Mouse (Mus musculus) lung, embryonic 14.5 days (tissue): ENCODE results near the gene Cdk2ap2. TPM values are rescaled to one million over a fixed set of nuclear protein-coding genes. Genes with fewer than 3 reads are reported as not detected.

ENCODE experiments used
- ATAC-seq: fragments of 200-750 bp; cut with Nextera tagmentation; 2 replicates; pipeline ENCODE4 v1.8.0; 2017; ENCODE audit warnings: mild to moderate bottlenecking, moderate TSS enrichment, moderate library complexity; ENCODE audit not compliant: insufficient read depth
- DNase-seq: peaks from one replicate; pipeline ENCODE4 v3.0.0-alpha.2; 2015
- H3K27ac ChIP-seq: fragments of 300-500 bp; sonication (generic); 2 replicates; pipeline ENCODE4 v1.5.1; 2014; ENCODE audit warnings: low read depth, mild to moderate bottlenecking, moderate library complexity
- H3K27me3 ChIP-seq: fragments of 300-500 bp; sonication (generic); 2 replicates; pipeline ENCODE4 v1.6.1; 2014; ENCODE audit warnings: low read length, control low read depth; ENCODE audit not compliant: insufficient read depth
- H3K36me3 ChIP-seq: fragments of 300-500 bp; sonication (generic); 2 replicates; pipeline ENCODE4 v1.6.1; 2014; ENCODE audit warnings: control low read depth; ENCODE audit not compliant: insufficient read depth
- H3K4me1 ChIP-seq: fragments of 300-500 bp; sonication (generic); 2 replicates; pipeline ENCODE4 v1.6.1; 2014; ENCODE audit warnings: antibody characterized with exemption, control low read depth; ENCODE audit not compliant: insufficient read depth
- H3K4me2 ChIP-seq: fragments of 300-500 bp; sonication (generic); 2 replicates; pipeline ENCODE4 v1.6.1; 2014; ENCODE audit warnings: mild to moderate bottlenecking
- H3K4me3 ChIP-seq: fragments of 300-500 bp; sonication (generic); 2 replicates; pipeline ENCODE4 v1.5.1; 2014; ENCODE audit warnings: low read depth, low read length
- H3K9ac ChIP-seq: fragments of 300-500 bp; sonication (generic); 2 replicates; pipeline ENCODE4 v1.6.1; 2014
- H3K9me3 ChIP-seq: fragments of 300-500 bp; sonication (generic); 2 replicates; pipeline ENCODE4 v1.6.1; 2016; ENCODE audit warnings: low read depth, low read length, control low read depth
- CTCF ChIP-seq: IDR thresholded peaks from 2 replicates; pipeline ENCODE4 v1.5.1; 2016; ENCODE audit warnings: antibody characterized with exemption, low read depth
- WGBS: fragments of 180-500 bp; shearing (Covaris S2); extraction: QIAGEN DNeasy Blood & Tissue Kit; methylation state at CpG from one replicate; pipeline ENCODE4 v1.1.7; 2014; 5-methylcytosine and 5-hydroxymethylcytosine counted together
- polyA plus RNA-seq: library from polyadenylated mRNA; unstranded; fragments of >200 nt; fragmentation: Nextera tagmentation; extraction: Ambion mirVana; gene quantifications from 2 replicates; pipeline ENCODE4 v1.2.1, GENCODE M21; 2014

The Cdk2ap2 gene
- polyA plus RNA-seq, 1 experiment from 2014 or later: 76.6 TPM

DNA sequence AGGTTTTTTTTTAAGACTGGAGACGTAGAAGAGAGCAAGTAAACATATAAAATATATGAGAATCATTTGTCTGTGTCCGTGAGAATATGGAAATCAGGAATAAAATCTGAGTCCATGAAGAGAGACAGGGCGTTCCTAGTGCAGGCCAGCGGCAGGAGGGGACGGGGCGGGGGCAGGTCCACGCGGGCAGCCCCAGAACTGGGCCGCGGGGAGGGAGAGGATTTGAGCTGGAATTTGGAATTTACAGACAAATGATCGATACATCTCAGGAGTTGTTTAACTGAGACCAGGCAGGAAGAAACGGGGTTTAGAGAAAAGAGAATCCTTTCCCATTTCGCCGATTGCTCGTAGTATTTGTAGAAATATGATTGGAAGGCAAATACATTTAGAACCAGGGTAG lies 26.7 kb upstream of the Cdk2ap2 start:
- 0 out of 2 replicates have a peak, but pooled peaks cover 2% of the 10 kb centered on the region for H3K27me3 ChIP-seq

DNA sequence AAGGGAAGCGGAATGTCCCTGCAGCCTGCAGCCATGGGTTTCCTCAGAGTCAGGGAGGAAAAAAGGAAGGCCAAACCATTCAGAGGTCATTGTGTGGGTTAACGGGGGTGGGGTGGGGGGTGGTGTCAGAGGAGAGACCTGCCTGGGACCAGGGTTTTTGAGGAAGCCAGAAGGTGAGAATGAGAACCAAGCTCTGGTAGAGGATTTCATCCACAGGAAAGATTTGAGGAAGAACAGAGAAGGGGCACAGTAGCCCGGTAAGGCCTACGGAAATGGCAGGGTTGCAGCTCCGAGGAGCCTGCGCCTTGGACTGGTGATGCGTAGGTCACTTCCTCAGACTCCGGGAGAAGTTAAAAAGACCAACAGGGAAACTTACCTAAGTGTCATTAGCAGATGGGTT lies 26.2 kb upstream of the Cdk2ap2 start:
- no peaks in the 10 kb centered on the region for H3K4me1 ChIP-seq
- TF ChIP-seq CTCF: no peak
- no peak overlapping the region for H3K9ac ChIP-seq
- no peak overlapping the region for H3K27ac ChIP-seq
- no peaks in the 10 kb centered on the region for H3K9me3 ChIP-seq
- no peak for DNase-seq
- H3K36me3 ChIP-seq: no peaks in the 10 kb centered on the region
- H3K27me3 ChIP-seq: 0 out of 2 replicates have a peak, but pooled peaks cover 2% of the 10 kb centered on the region
- 76% methylated on average over 8 of the region's 8 CpGs for WGBS
- no peak overlapping the region for H3K4me2 ChIP-seq
- ATAC-seq: no peak
- H3K4me3 ChIP-seq: no peak overlapping the region

More for the DNA sequence above, 26.7 kb upstream of the Cdk2ap2 start:
- no peaks in the 10 kb centered on the region for H3K4me1 ChIP-seq
- 63% methylated on average over 15 of the region's 15 CpGs for WGBS
- H3K36me3 ChIP-seq: no peaks in the 10 kb centered on the region
- TF ChIP-seq CTCF: no peak
- H3K27ac ChIP-seq: no peak overlapping the region
- no peak for DNase-seq
- H3K9ac ChIP-seq: no peak overlapping the region
- no peak for ATAC-seq
- H3K4me3 ChIP-seq: no peak overlapping the region
- no peak overlapping the region for H3K4me2 ChIP-seq
- no peaks in the 10 kb centered on the region for H3K9me3 ChIP-seq

DNA sequence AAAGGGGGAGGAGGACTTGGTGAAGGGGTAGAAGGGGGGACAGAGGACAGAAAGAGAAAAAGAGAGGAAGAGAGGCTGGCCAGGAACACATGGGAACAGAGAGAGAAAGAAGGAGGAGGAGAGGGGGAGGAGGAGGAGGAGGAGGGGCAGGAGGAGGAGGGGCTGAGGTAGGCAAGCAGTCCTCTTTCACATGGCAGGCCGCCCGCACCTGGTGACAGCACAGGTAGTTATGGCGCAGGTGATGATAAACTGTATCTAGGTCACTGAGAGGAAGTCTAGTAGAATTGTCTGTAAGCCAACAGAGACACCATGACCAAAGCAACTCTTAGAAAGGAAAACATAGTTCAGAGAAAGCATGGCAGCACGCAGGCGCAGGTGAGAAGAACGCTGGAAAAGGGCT lies 25.6 kb upstream of the Cdk2ap2 start:
- 88% methylated on average over 6 of the region's 6 CpGs for WGBS
- no peaks in the 10 kb centered on the region for H3K36me3 ChIP-seq
- TF ChIP-seq CTCF: no peak
- H3K9me3 ChIP-seq: no peaks in the 10 kb centered on the region
- H3K4me3 ChIP-seq: no peak overlapping the region
- no peaks in the 10 kb centered on the region for H3K4me1 ChIP-seq
- H3K27ac ChIP-seq: no peak overlapping the region
- H3K27me3 ChIP-seq: 0 out of 2 replicates have a peak, but pooled peaks cover 2% of the 10 kb centered on the region
- ATAC-seq (no peak), DNase-seq (no peak)
- H3K4me2 ChIP-seq: no peak overlapping the region
- H3K9ac ChIP-seq: no peak overlapping the region

DNA sequence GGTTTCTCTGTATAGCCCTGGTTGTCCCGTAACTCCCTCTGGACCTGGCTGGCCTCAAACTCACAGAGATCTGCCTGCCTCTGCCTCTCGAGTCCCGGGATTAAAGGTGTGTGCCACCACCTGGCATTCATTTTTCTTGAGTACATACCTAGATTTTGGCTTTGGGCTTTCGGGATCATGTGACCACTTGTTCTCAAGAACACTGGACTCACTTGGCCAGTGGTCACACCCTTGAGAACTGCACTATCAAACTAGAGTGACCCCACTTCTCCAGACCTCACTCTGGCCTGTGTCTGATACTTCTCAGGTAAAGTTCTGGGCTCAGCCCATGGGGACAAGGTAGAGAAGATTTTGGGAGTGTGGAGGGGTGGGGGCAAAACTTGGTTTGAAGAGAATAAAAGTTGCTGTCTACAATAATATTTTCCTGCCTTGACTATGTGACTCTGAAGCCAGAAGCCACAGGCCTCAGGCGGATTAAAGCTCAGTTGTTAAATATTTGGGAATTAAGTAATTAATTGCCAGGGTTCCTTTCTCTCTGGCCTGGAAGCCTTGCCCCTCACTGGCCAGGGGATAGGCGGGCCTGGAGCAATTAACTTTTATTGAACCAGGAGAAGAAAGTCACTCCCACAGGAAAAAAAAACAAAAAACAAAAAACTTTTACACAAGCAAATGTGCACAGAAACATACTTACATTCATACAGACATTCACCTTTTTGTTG lies 24.1 kb upstream of the Cdk2ap2 start:
- H3K4me3 ChIP-seq: no peak overlapping the region
- no peak overlapping the region for H3K27ac ChIP-seq
- no peak for ATAC-seq
- no peak for DNase-seq
- 0 out of 2 replicates have a peak, but pooled peaks cover 2% of the 10 kb centered on the region for H3K27me3 ChIP-seq
- no peaks in the 10 kb centered on the region for H3K36me3 ChIP-seq
- no peak for TF ChIP-seq CTCF
- no peak overlapping the region for H3K9ac ChIP-seq
- 79% methylated on average over 6 of the region's 6 CpGs for WGBS
- H3K4me1 ChIP-seq: no peaks in the 10 kb centered on the region
- no peak overlapping the region for H3K4me2 ChIP-seq
- H3K9me3 ChIP-seq: no peaks in the 10 kb centered on the region

DNA sequence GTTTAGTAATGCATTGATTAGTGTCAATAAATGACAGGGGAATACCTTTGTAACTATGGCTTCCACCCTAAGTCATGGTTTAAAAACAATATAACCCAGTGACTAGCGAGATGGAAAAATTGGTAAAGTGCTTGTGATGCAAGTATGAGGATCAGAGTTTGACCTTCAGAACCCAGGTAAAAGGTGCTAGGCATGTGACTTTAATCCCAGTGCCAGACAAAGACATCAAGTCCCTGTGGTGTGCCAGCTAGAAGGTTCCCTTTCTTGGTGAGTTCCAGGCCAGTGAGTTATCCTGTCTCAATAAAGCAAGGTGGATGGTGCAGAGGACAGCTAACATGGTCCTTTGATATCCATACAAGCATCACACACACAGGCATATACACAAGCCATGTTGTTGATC lies 21.5 kb upstream of the Cdk2ap2 start:
- WGBS: 77% methylated on average over 1 of the region's 1 CpGs
- no peak overlapping the region for H3K4me3 ChIP-seq
- no peak overlapping the region for H3K27ac ChIP-seq
- no peaks in the 10 kb centered on the region for H3K4me1 ChIP-seq
- no peak for DNase-seq
- no peak overlapping the region for H3K4me2 ChIP-seq
- TF ChIP-seq CTCF: no peak
- H3K27me3 ChIP-seq: no peaks in the 10 kb centered on the region
- no peak overlapping the region for H3K9ac ChIP-seq
- no peak for ATAC-seq
- H3K9me3 ChIP-seq: no peaks in the 10 kb centered on the region
- H3K36me3 ChIP-seq: no peaks in the 10 kb centered on the region

DNA sequence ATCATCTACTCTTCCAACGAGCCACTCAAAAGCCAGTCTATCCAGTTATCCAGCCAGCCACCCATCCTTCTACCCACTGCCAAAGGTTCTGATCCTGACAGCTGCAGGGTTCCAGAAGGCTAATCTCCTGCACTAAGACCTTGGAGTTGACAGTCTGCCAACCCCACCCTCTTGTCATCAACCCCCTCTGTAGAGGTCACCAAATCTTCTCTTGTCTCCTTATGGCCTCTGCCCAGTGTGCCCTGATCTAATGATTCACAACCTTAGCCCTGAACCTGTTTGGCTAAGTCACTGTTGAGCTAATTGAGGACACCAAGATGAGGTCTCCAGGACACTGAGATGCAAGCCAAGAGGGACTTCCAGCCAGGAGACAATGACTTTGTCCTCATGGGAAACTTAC lies 17.4 kb upstream of the Cdk2ap2 start:
- Histone ChIP-seq H3K4me1 (no peaks in the 10 kb centered on the region), H3K4me3 (no peak overlapping the region), H3K36me3 (no peaks in the 10 kb centered on the region), H3K4me2 (no peak overlapping the region), H3K27me3 (no peaks in the 10 kb centered on the region), H3K9ac (no peak overlapping the region), H3K9me3 (no peaks in the 10 kb centered on the region), H3K27ac (no peak overlapping the region)
- DNase-seq (no peak), ATAC-seq (no peak)
- 81% methylated on average over 1 of the region's 1 CpGs for WGBS
- no peak for TF ChIP-seq CTCF

- Histone ChIP-seq H3K9ac (no peak overlapping the region), H3K4me3 (no peak overlapping the region), H3K4me2 (no peak overlapping the region), H3K27ac (no peak overlapping the region), H3K27me3 (no peaks in the 10 kb centered on the region), H3K36me3 (no peaks in the 10 kb centered on the region), H3K4me1 (no peaks in the 10 kb centered on the region), H3K9me3 (no peaks in the 10 kb centered on the region)
- TF ChIP-seq CTCF: no peak
- ATAC-seq (no peak), DNase-seq (no peak)
- 54% methylated on average over 8 of the region's 8 CpGs for WGBS
These were observed 16.4 kb upstream of the Cdk2ap2 start for GRCm38 (mm10) chr19:4080511-4081009.
